Mouse (Mus musculus) bone marrow, adult 2 months (tissue): ENCODE measurements around the gene Plk5.

Source experiments
- CTCF ChIP-seq: fragments of 200-500 bp; IDR thresholded peaks from 2 replicates; pipeline ENCODE4 v1.5.1; 2011; ENCODE audit warnings: low read length, control low read depth; ENCODE audit not compliant: control insufficient read depth, insufficient read depth
- POLR2A ChIP-seq: fragments of 200-500 bp; IDR thresholded peaks from 2 replicates; pipeline ENCODE4 v1.6.1; 2011; ENCODE audit warnings: low read depth, mild to moderate bottlenecking, control low read depth, low read length, borderline replicate concordance; ENCODE audit not compliant: control insufficient read depth

DNA sequence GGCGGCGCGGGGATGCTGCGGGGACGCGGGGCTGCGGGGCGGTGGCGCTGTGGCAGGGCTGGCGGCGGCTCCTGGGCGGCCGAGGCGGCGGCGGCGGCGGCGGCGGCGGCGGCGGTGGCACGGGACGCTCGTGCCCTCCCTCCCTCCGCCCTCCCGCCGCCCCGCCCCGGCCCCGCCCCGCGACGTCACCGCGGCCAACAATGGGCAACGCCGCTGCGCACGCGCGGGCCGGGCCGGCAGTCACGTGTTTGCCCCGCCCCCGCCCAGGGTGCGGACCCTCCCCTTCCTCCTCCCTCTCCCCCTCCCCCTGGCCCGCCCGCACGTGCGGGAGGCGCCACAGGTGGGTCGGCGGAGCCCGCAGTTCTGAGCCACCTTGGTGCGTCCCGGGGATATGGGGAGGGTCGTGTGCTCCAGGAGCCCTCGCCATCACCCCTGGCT lies 31.3 kb downstream of the Plk5 start, which contains the start of gene Mex3d:
- TF ChIP-seq CTCF: no peak
- peak; percentile 35; the same call in 1 of the 2 replicates for TF ChIP-seq POLR2A
